Mouse (Mus musculus) thymus, adult 2 months (tissue): ENCODE measurements around the gene Prr18.

Source experiments
- CTCF ChIP-seq: fragments of 200-500 bp; IDR thresholded peaks from 2 replicates; pipeline ENCODE4 v1.5.1; 2012; ENCODE audit warnings: mild to moderate bottlenecking, control low read depth, low read length, moderate library complexity, borderline replicate concordance; ENCODE audit not compliant: control insufficient read depth, poor library complexity, insufficient read depth; ENCODE audit errors: extremely low read depth
- POLR2A ChIP-seq: fragments of 200-500 bp; IDR thresholded peaks from 2 replicates; pipeline ENCODE4 v1.6.1; 2012; ENCODE audit warnings: mild to moderate bottlenecking, low read length, control low read depth, moderate library complexity; ENCODE audit not compliant: control insufficient read depth, poor library complexity, insufficient read depth; ENCODE audit errors: extremely low read depth

DNA sequence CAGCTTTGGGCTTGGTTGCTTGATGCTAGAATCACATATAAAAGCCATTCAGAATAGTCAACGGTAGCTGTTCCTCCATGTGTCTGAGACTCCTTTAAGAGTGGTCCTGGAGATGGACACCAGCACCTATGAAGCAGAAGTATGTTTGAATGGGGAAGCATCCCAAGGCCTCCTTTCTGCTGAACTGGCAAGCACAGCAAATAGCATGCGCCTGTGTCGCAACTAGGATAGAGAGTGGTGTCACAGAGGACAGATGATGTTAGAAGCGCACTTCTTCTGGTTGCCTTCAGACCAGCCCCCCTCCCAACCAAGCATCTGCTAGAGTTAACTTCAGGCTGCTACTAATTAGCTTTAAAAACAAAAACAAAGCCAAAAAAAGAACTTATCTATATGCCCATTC lies 53.2 kb downstream of the Prr18 start:
- TF ChIP-seq CTCF, result no peak
- no peak for TF ChIP-seq POLR2A
